Mouse (Mus musculus) hindbrain, postnatal 0 days (tissue): ENCODE measurements at regions not wholly inside any gene's neighbourhood (a gene's known extent, or its start where the extent isn't known, plus 50 kb on each side); places are given as distances from the start of the nearest gene placed in this dataset.

ENCODE experiments used
- ATAC-seq: fragments of 200-750 bp; cut with Nextera tagmentation; 2 replicates; pipeline ENCODE4 v1.8.0; 2017; ENCODE audit warnings: mild to moderate bottlenecking, moderate TSS enrichment, moderate library complexity
- DNase-seq: peaks from one replicate; pipeline ENCODE4 v3.0.0-alpha.2; 2015; ENCODE audit warnings: low spot score
- H3K27ac ChIP-seq: fragments of 300-500 bp; sonication (generic); 2 replicates; pipeline ENCODE4 v1.5.1; 2014; ENCODE audit warnings: mild to moderate bottlenecking
- H3K27me3 ChIP-seq: fragments of 300-500 bp; sonication (generic); 2 replicates; pipeline ENCODE4 v1.6.1; 2014; ENCODE audit warnings: low read length, mixed read lengths; ENCODE audit not compliant: insufficient read depth
- H3K36me3 ChIP-seq: fragments of 300-500 bp; sonication (generic); 2 replicates; pipeline ENCODE4 v1.6.1; 2014; ENCODE audit warnings: low read length, mixed read lengths; ENCODE audit not compliant: insufficient read depth
- H3K4me1 ChIP-seq: fragments of 300-500 bp; sonication (generic); 2 replicates; pipeline ENCODE4 v1.6.1; 2014; ENCODE audit warnings: antibody characterized with exemption, low read length, mixed read lengths; ENCODE audit not compliant: insufficient read depth
- H3K4me2 ChIP-seq: fragments of 300-500 bp; sonication (generic); 2 replicates; pipeline ENCODE4 v1.6.1; 2014; ENCODE audit warnings: low read depth, mild to moderate bottlenecking, low read length, moderate library complexity, mixed read lengths
- H3K4me3 ChIP-seq: fragments of 300-500 bp; sonication (generic); 2 replicates; pipeline ENCODE4 v1.5.1; 2014; ENCODE audit warnings: low read length
- H3K9ac ChIP-seq: fragments of 300-500 bp; sonication (generic); replicated peaks from 2 replicates; pipeline ENCODE4 v1.6.1; 2014; ENCODE audit warnings: mild to moderate bottlenecking, low read length, moderate library complexity, mixed read lengths
- H3K9me3 ChIP-seq: fragments of 300-500 bp; sonication (generic); 2 replicates; pipeline ENCODE4 v1.6.1; 2016; ENCODE audit warnings: low read length, mixed read lengths
- CTCF ChIP-seq: IDR thresholded peaks from 2 replicates; pipeline ENCODE4 v1.5.1; 2016; ENCODE audit warnings: antibody characterized with exemption, control low read depth, low read depth
- WGBS: fragments of 180-500 bp; shearing (Covaris S2); extraction: QIAGEN DNeasy Blood & Tissue Kit; methylation state at CpG from one replicate; pipeline ENCODE4 v1.1.7; 2014; 5-methylcytosine and 5-hydroxymethylcytosine counted together

- H3K4me2 ChIP-seq, result no peak overlapping the region
- DNase-seq, result peak; percentile 23
- no peaks in the 10 kb centered on the region for H3K4me1 ChIP-seq
- H3K4me3 ChIP-seq, result no peak overlapping the region
- ATAC-seq, result no peak
- H3K27ac ChIP-seq, result no peak overlapping the region
- H3K36me3 ChIP-seq, result no peaks in the 10 kb centered on the region
- 43% methylated on average over 7 of the region's 7 CpGs for WGBS
- no peak for TF ChIP-seq CTCF
- no peaks in the 10 kb centered on the region for H3K9me3 ChIP-seq
- no peak overlapping the region for H3K9ac ChIP-seq
- H3K27me3 ChIP-seq, result no peaks in the 10 kb centered on the region
Observed at GRCm38 (mm10) chr1:177366475-177366874, 75.7 kb upstream of the Zbtb18 start.

GRCm38 (mm10) chr1:177364355-177364754, 77.8 kb upstream of the Zbtb18 start:
- no peak for DNase-seq
- whole genome bisulfite sequencing, result 72% methylated on average over 7 of the region's 7 CpGs
- TF ChIP-seq CTCF, result no peak

GRCm38 (mm10) chr1:177362398-177362797, 79.8 kb upstream of the Zbtb18 start:
- H3K9ac ChIP-seq, result no peak overlapping the region
- H3K27ac ChIP-seq, result no peak overlapping the region
- no peaks in the 10 kb centered on the region for H3K27me3 ChIP-seq
- ATAC-seq (no peak), DNase-seq (no peak)
- no peaks in the 10 kb centered on the region for H3K4me1 ChIP-seq
- H3K4me2 ChIP-seq, result no peak overlapping the region
- WGBS, result 86% methylated on average over 8 of the region's 8 CpGs
- no peaks in the 10 kb centered on the region for H3K36me3 ChIP-seq
- no peaks in the 10 kb centered on the region for H3K9me3 ChIP-seq
- no peak for TF ChIP-seq CTCF
- no peak overlapping the region for H3K4me3 ChIP-seq

More at GRCm38 (mm10) chr1:177364355-177364754, 77.8 kb upstream of the Zbtb18 start:
- no peak overlapping the region for H3K4me3 ChIP-seq
- no peak for ATAC-seq
- no peak overlapping the region for H3K27ac ChIP-seq
- H3K4me2 ChIP-seq, result no peak overlapping the region
- no peak overlapping the region for H3K9ac ChIP-seq
- no peaks in the 10 kb centered on the region for H3K27me3 ChIP-seq
- no peaks in the 10 kb centered on the region for H3K4me1 ChIP-seq
- H3K9me3 ChIP-seq, result no peaks in the 10 kb centered on the region
- H3K36me3 ChIP-seq, result no peaks in the 10 kb centered on the region

- ATAC-seq (no peak), DNase-seq (no peak)
- Histone ChIP-seq H3K27ac (no peak overlapping the region), H3K9me3 (no peaks in the 10 kb centered on the region), H3K4me3 (no peak overlapping the region), H3K36me3 (no peaks in the 10 kb centered on the region), H3K4me1 (no peaks in the 10 kb centered on the region), H3K27me3 (no peaks in the 10 kb centered on the region), H3K4me2 (no peak overlapping the region), H3K9ac (no peak overlapping the region)
- TF ChIP-seq CTCF, result no peak
- WGBS, result 79% methylated on average over 17 of the region's 17 CpGs
Observed at GRCm38 (mm10) chr1:177348400-177349092, 90.5 kb upstream of the Akt3 start.

GRCm38 (mm10) chr1:177347208-177347607, 89.2 kb upstream of the Akt3 start:
- DNase-seq (no peak), ATAC-seq (no peak)
- no peak overlapping the region for H3K4me3 ChIP-seq
- H3K9me3 ChIP-seq, result no peaks in the 10 kb centered on the region
- no peak overlapping the region for H3K27ac ChIP-seq
- no peak overlapping the region for H3K9ac ChIP-seq
- TF ChIP-seq CTCF, result no peak
- H3K4me1 ChIP-seq, result no peaks in the 10 kb centered on the region
- no peaks in the 10 kb centered on the region for H3K36me3 ChIP-seq
- 27% methylated on average over 4 of the region's 4 CpGs for WGBS
- H3K27me3 ChIP-seq, result no peaks in the 10 kb centered on the region
- no peak overlapping the region for H3K4me2 ChIP-seq

- 75% methylated on average over 6 of the region's 6 CpGs for WGBS
- Histone ChIP-seq H3K36me3 (no peaks in the 10 kb centered on the region), H3K27ac (no peak overlapping the region), H3K9me3 (no peaks in the 10 kb centered on the region), H3K4me1 (no peaks in the 10 kb centered on the region), H3K4me2 (no peak overlapping the region), H3K4me3 (no peak overlapping the region), H3K27me3 (no peaks in the 10 kb centered on the region), H3K9ac (no peak overlapping the region)
- DNase-seq, result no peak
- no peak for TF ChIP-seq CTCF
- ATAC-seq, result no peak
Observed at GRCm38 (mm10) chr1:177346540-177346939, 88.5 kb upstream of the Akt3 start.

- Histone ChIP-seq H3K4me3 (no peak overlapping the region), H3K9me3 (no peaks in the 10 kb centered on the region), H3K27ac (no peak overlapping the region), H3K36me3 (no peaks in the 10 kb centered on the region), H3K4me1 (no peaks in the 10 kb centered on the region), H3K27me3 (no peaks in the 10 kb centered on the region), H3K4me2 (no peak overlapping the region), H3K9ac (no peak overlapping the region)
- no peak for TF ChIP-seq CTCF
- 90% methylated on average over 6 of the region's 6 CpGs for WGBS
- ATAC-seq (no peak), DNase-seq (no peak)
Observed at GRCm38 (mm10) chr1:177345540-177345939, 87.5 kb upstream of the Akt3 start.
